16 mouse cellular contexts compared by ENCODE assay signal in genomic region chr2:160236806-160237205, GRCm38 (mm10).
DNase-seq lines count a peak whose midpoint lies in the region; ATAC-seq and TF ChIP-seq lines count a peak whose summit lies in the region.
"Had no signal": no experiment of that assay in that cellular context is flagged by ENCODE, and none has a peak within 500 bp of the region (broad histone marks: within the 10 kb centered on the region; RNA-seq: fewer than 3 reads in every experiment).

No protein-coding gene starts in this region.

- WGBS in heart, embryonic 13.5 days, result 37% methylated on average over 7 of the region's 7 CpGs
- WGBS in heart, embryonic 12.5 days, result 38% methylated on average over 7 of the region's 7 CpGs
- 48% methylated on average over 7 of the region's 7 CpGs for WGBS in lung, embryonic 14.5 days

- H3K4me2 ChIP-seq in heart, embryonic 13.5 days, result 0 out of 2 replicates have a peak overlapping the region, but pooled peaks have one; percentile 7
- no peak overlapping the region for H3K4me2 ChIP-seq in heart, embryonic 12.5 days
- H3K4me2 ChIP-seq in lung, embryonic 14.5 days, result no peak overlapping the region
- H3K4me2 ChIP-seq: limb, embryonic 15.5 days had no signal

- no peak overlapping the region for H3K4me3 ChIP-seq in heart, embryonic 13.5 days
- no peak overlapping the region for H3K4me3 ChIP-seq in heart, embryonic 12.5 days
- H3K4me3 ChIP-seq in lung, embryonic 14.5 days (ENCODE audit: low read depth, low read length), result no peak overlapping the region
- H3K4me3 ChIP-seq: left cerebral cortex, adult 2 months; limb, embryonic 15.5 days; myocyte had no signal

- no peaks in the 10 kb centered on the region for H3K36me3 ChIP-seq in heart, embryonic 13.5 days
- H3K36me3 ChIP-seq in heart, embryonic 12.5 days, result no peaks in the 10 kb centered on the region
- no peaks in the 10 kb centered on the region for H3K36me3 ChIP-seq in lung, embryonic 14.5 days (ENCODE audit: insufficient read depth)
- H3K36me3 ChIP-seq: limb, embryonic 15.5 days had no signal

- H3K27me3 ChIP-seq in heart, embryonic 13.5 days (replicated peaks), result peaks cover 12% of the 10 kb centered on the region; the same call in 1 of the 2 replicates
- peaks cover 5% of the 10 kb centered on the region; the same call in 1 of the 2 replicates for H3K27me3 ChIP-seq in heart, embryonic 12.5 days (replicated peaks)
- H3K27me3 ChIP-seq in lung, embryonic 14.5 days (ENCODE audit: insufficient read depth, low read length), result no peaks in the 10 kb centered on the region
- H3K27me3 ChIP-seq: limb, embryonic 15.5 days had no signal

- peak; percentile 33 for DNase-seq in lung, embryonic 14.5 days
- no peak for DNase-seq in lung, postnatal 4 days
- DNase-seq in kidney, postnatal 36 days, result peak; percentile 57 to 67
- DNase-seq in testis, postnatal 10 days (ENCODE audit: low spot score), result no peak
- DNase-seq in gastrocnemius, postnatal 10 days, result no peak
- DNase-seq: cerebellum, adult 11 months; embryo, embryonic 11 days; spleen, adult 18-20 months; thymus, adult 18-20 months had no signal

- ATAC-seq in heart, embryonic 13.5 days (ENCODE audit: extremely low read depth, insufficient number of reproducible peaks, low FRiP score, low TSS enrichment), result no peak
- ATAC-seq in heart, embryonic 12.5 days (ENCODE audit: insufficient number of reproducible peaks, low FRiP score), result no peak
- ATAC-seq in lung, embryonic 14.5 days (ENCODE audit: insufficient read depth), result no peak
- ATAC-seq: CD4-positive, CD25-positive, alpha-beta regulatory T cell, adult 4 months; hindbrain, embryonic 16.5 days had no signal

- TF ChIP-seq CTCF in lung, embryonic 14.5 days (IDR thresholded peaks at IDR 0.05; ENCODE audit: low read depth), result no peak

- H3K27ac ChIP-seq in heart, embryonic 13.5 days (replicated peaks), result no peak overlapping the region
- no peak overlapping the region for H3K27ac ChIP-seq in heart, embryonic 12.5 days (ENCODE audit: poor library complexity, severe bottlenecking)
- no peak overlapping the region for H3K27ac ChIP-seq in lung, embryonic 14.5 days (ENCODE audit: low read depth)
- H3K27ac ChIP-seq: left cerebral cortex, adult 2 months; limb, embryonic 15.5 days had no signal

- no peak overlapping the region for H3K9ac ChIP-seq in heart, embryonic 13.5 days
- H3K9ac ChIP-seq in heart, embryonic 12.5 days, result no peak overlapping the region
- H3K9ac ChIP-seq in lung, embryonic 14.5 days, result no peak overlapping the region
- H3K9ac ChIP-seq: limb, embryonic 15.5 days had no signal

- peaks cover 7% of the 10 kb centered on the region; the same call in 1 of the 2 replicates for H3K4me1 ChIP-seq in heart, embryonic 13.5 days
- H3K4me1 ChIP-seq in heart, embryonic 12.5 days (replicated peaks), result peaks cover 10% of the 10 kb centered on the region; the same call in 1 of the 2 replicates
- no peaks in the 10 kb centered on the region for H3K4me1 ChIP-seq in lung, embryonic 14.5 days (ENCODE audit: insufficient read depth)
- H3K4me1 ChIP-seq: limb, embryonic 15.5 days had no signal

- peaks cover 10% of the 10 kb centered on the region for H3K9me3 ChIP-seq in heart, embryonic 13.5 days
- no peaks in the 10 kb centered on the region for H3K9me3 ChIP-seq in heart, embryonic 12.5 days (replicated peaks)
- H3K9me3 ChIP-seq in lung, embryonic 14.5 days (ENCODE audit: low read depth, low read length), result no peaks in the 10 kb centered on the region
- H3K9me3 ChIP-seq: limb, embryonic 15.5 days had no signal

Comparison
In these comparisons a context has a peak if more than half of its experiments do, and no peak if none do; other contexts are left out.
1. DNase-seq: peak in lung, embryonic 14.5 days (single experiment) and kidney, postnatal 36 days (2 of 2); none in lung, postnatal 4 days (0 of 2), testis, postnatal 10 days (single experiment) and gastrocnemius, postnatal 10 days (single experiment).